Mouse (Mus musculus) limb, embryonic 15.5 days (tissue): ENCODE results near the gene Gpr1. TPM values are rescaled to one million over a fixed set of nuclear protein-coding genes. Genes with fewer than 3 reads are reported as not detected.

Source experiments
- ATAC-seq: fragments of 200-750 bp; cut with Nextera tagmentation; 2 replicates; pipeline ENCODE4 v1.8.0; 2017; ENCODE audit warnings: low read depth, moderate TSS enrichment; ENCODE audit not compliant: insufficient number of reproducible peaks, low FRiP score, low TSS enrichment
- H3K27ac ChIP-seq: fragments of 300-500 bp; sonication (generic); 2 replicates; pipeline ENCODE4 v1.5.1; 2015; ENCODE audit warnings: moderate library complexity, mild to moderate bottlenecking, inconsistent platforms
- H3K27me3 ChIP-seq: fragments of 300-500 bp; sonication (generic); 2 replicates; pipeline ENCODE4 v1.6.1; 2015; ENCODE audit warnings: inconsistent platforms
- H3K36me3 ChIP-seq: fragments of 300-500 bp; sonication (generic); 2 replicates; pipeline ENCODE4 v1.6.1; 2015; ENCODE audit warnings: inconsistent platforms
- H3K4me1 ChIP-seq: fragments of 300-500 bp; sonication (generic); 2 replicates; pipeline ENCODE4 v1.6.1; 2015; ENCODE audit warnings: inconsistent platforms
- H3K4me2 ChIP-seq: fragments of 300-500 bp; sonication (generic); 2 replicates; pipeline ENCODE4 v1.6.1; 2015; ENCODE audit warnings: mild to moderate bottlenecking, inconsistent platforms
- H3K4me3 ChIP-seq: fragments of 300-500 bp; sonication (generic); 2 replicates; pipeline ENCODE4 v1.5.1; 2015; ENCODE audit warnings: mild to moderate bottlenecking, inconsistent platforms
- H3K9ac ChIP-seq: fragments of 300-500 bp; sonication (generic); 2 replicates; pipeline ENCODE4 v1.6.1; 2015; ENCODE audit warnings: inconsistent platforms
- H3K9me3 ChIP-seq: fragments of 300-500 bp; sonication (generic); 2 replicates; pipeline ENCODE4 v1.6.1; 2016; ENCODE audit warnings: inconsistent platforms
- WGBS: fragments of 180-500 bp; shearing (Covaris S2); methylation state at CpG from one replicate; pipeline ENCODE4 v1.1.7; 2015; 5-methylcytosine and 5-hydroxymethylcytosine counted together
- polyA plus RNA-seq: library from polyadenylated mRNA; unstranded; fragments of >200 nt; fragmentation: Nextera tagmentation; extraction: Ambion mirVana; gene quantifications from 2 replicates; pipeline ENCODE4 v1.2.1, GENCODE M21; 2015

The Gpr1 gene
- 0.17 and 0.63 TPM in 2 replicates for polyA plus RNA-seq

DNA sequence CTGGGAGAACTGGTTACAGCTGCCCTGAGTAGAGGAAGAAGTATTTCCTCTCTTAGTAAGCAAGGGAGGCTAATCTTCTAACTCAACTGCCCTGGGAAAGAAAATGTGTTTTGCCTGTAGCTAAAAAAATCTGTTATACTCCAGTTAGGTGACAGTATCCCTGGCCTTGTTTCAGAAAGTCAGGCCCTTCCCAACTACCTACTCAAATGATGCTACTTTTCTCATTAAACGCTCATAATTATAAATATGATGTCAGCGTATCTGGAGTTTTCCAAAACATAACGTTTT is at the start of gene Gpr1:
Gene Gpr1 (minus strand): TSS at position 273 of the 288 bp plus-strand sequence.
- no peak within 1 kb of the TSS for H3K27ac ChIP-seq
- H3K4me2 ChIP-seq, result peak within 1 kb of the TSS; percentile 29
- WGBS, result 30% methylated on average over 3 of the region's 3 CpGs
- H3K9me3 ChIP-seq, result no peaks in the 10 kb centered on the region
- no peak within 1 kb of the TSS for H3K4me3 ChIP-seq
- no peak for ATAC-seq
- peaks cover 8% of the 10 kb centered on the region for H3K4me1 ChIP-seq
- H3K9ac ChIP-seq, result no peak within 1 kb of the TSS
- H3K36me3 ChIP-seq, result no peaks in the 10 kb centered on the region
- H3K27me3 ChIP-seq, result peaks cover 5% of the 10 kb centered on the region; the same call in 1 of the 2 replicates

DNA sequence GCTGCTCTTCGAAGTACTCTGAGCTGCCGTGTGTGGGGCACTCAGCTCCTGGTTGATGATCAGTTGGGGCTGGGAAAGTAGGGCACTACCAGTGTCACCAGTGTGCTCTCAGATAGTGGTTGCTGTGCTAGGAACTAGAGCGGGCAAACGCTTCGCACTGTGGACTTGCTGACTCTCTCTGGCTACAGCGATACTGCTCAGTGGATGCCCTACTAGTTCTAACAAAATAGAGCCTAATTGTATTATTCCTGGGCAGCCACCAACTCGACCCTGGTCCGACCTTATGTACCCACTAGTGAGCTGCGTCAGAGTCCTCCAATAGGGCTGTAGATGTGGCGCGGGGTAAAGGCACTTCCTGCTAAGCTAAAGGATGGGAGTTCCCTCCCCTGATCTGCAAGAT is 49.3 kb upstream of the Gpr1 start:
- no peak overlapping the region for H3K4me2 ChIP-seq
- H3K27me3 ChIP-seq, result peaks cover 80% of the 10 kb centered on the region
- WGBS, result 47% methylated on average over 11 of the region's 11 CpGs
- H3K4me3 ChIP-seq, result no peak overlapping the region
- H3K4me1 ChIP-seq, result no peaks in the 10 kb centered on the region
- no peak overlapping the region for H3K27ac ChIP-seq
- H3K9me3 ChIP-seq, result no peaks in the 10 kb centered on the region
- no peak for ATAC-seq
- no peak overlapping the region for H3K9ac ChIP-seq
- no peaks in the 10 kb centered on the region for H3K36me3 ChIP-seq

- H3K4me1 ChIP-seq, result no peaks in the 10 kb centered on the region
- H3K27ac ChIP-seq, result no peak overlapping the region
- no peak overlapping the region for H3K4me2 ChIP-seq
- no peak overlapping the region for H3K4me3 ChIP-seq
- H3K9me3 ChIP-seq, result no peaks in the 10 kb centered on the region
- no peak for ATAC-seq
- WGBS, result 49% methylated on average over 17 of the region's 17 CpGs
- no peak overlapping the region for H3K9ac ChIP-seq
- H3K36me3 ChIP-seq, result no peaks in the 10 kb centered on the region
- peaks cover 86% of the 10 kb centered on the region for H3K27me3 ChIP-seq
Observed at GRCm38 (mm10) chr1:63261041-63261590, 46.8 kb upstream of the Gpr1 start.

- Histone ChIP-seq H3K4me3 (no peak overlapping the region), H3K27me3 (peaks cover 87% of the 10 kb centered on the region), H3K9me3 (no peaks in the 10 kb centered on the region), H3K4me2 (no peak overlapping the region), H3K36me3 (no peaks in the 10 kb centered on the region), H3K27ac (no peak overlapping the region), H3K9ac (no peak overlapping the region), H3K4me1 (no peaks in the 10 kb centered on the region)
- WGBS, result 42% methylated on average over 5 of the region's 5 CpGs
- ATAC-seq, result no peak
Observed at GRCm38 (mm10) chr1:63260742-63261033, 46.3 kb upstream of the Gpr1 start.

DNA sequence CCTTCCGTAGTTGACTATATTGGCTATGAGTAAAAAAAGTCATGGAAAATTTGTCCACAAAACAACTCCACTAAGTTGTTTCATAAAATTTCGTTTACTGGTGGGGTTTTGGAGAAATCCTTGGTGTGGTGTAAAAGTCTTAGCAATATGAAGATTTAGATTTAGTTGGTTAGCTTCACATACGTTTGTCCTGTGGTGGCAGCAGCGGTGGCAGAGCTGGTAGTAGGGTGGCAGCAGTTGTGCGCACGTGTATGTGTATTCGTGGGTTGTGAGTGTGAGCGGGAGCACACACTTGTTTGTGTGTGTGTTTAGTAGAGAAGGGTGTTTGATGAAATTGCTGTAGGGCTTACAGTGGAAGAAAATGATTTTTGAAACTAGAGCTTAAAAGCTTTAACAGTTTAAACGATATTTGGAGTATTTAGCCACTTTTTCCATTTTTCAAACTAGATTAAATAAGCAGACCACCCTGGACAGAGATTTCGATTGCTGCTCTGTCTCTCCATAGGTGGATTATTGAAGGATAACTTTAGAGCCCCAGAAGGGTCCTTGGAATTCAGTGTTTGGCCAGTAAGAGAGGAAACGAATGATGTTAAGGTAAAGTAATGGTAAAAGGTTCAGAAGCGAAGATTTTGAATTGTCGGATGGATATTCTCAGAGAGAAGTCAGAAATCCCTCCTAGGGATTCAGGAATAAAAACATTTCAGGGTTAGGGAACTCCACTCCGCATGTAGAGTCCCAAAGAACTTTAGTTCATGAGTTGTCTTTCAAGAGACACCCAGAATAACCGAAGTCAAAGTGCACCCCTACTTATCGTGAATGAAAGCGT is 45.8 kb upstream of the Gpr1 start:
- 52% methylated on average over 17 of the region's 17 CpGs for WGBS
- Histone ChIP-seq H3K4me3 (no peak overlapping the region), H3K4me1 (0 out of 2 replicates have a peak, but pooled peaks cover 2% of the 10 kb centered on the region), H3K9ac (no peak overlapping the region), H3K9me3 (no peaks in the 10 kb centered on the region), H3K36me3 (no peaks in the 10 kb centered on the region), H3K27me3 (peaks cover 87% of the 10 kb centered on the region), H3K4me2 (no peak overlapping the region), H3K27ac (no peak overlapping the region)
- ATAC-seq, result no peak

GRCm38 (mm10) chr1:63259271-63259830 is 45.0 kb upstream of the Gpr1 start:
- no peak for ATAC-seq
- Histone ChIP-seq H3K4me2 (no peak overlapping the region), H3K9ac (no peak overlapping the region), H3K27me3 (peaks cover 87% of the 10 kb centered on the region), H3K27ac (no peak overlapping the region), H3K9me3 (no peaks in the 10 kb centered on the region), H3K4me3 (no peak overlapping the region), H3K4me1 (0 out of 2 replicates have a peak, but pooled peaks cover 2% of the 10 kb centered on the region), H3K36me3 (no peaks in the 10 kb centered on the region)
- whole genome bisulfite sequencing, result 49% methylated on average over 11 of the region's 11 CpGs

DNA sequence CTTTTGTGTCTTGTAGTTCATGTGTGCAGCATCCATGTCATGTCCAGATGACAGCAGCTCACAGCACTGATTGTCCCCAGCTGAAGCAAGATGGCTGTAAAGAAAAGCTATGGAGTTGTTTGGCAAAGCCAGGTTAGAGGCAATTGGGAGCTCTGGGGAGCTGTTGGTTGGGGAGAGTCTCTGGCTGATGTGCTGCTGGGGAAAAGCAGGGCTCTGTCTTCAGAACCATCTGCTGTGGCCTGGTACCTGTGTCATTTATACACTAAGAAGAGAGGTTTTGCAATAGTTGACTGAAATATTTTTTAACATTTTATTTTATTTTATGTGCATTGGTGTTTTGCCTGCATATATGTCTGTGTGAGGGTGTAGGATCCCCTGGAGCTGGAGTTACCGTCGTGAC is 44.2 kb upstream of the Gpr1 start:
- no peak overlapping the region for H3K4me3 ChIP-seq
- no peaks in the 10 kb centered on the region for H3K9me3 ChIP-seq
- no peak overlapping the region for H3K4me2 ChIP-seq
- WGBS, result 42% methylated on average over 2 of the region's 2 CpGs
- H3K4me1 ChIP-seq, result 0 out of 2 replicates have a peak, but pooled peaks cover 2% of the 10 kb centered on the region
- no peaks in the 10 kb centered on the region for H3K36me3 ChIP-seq
- no peak overlapping the region for H3K9ac ChIP-seq
- no peak overlapping the region for H3K27ac ChIP-seq
- peaks cover 84% of the 10 kb centered on the region for H3K27me3 ChIP-seq
- ATAC-seq, result no peak

- Histone ChIP-seq H3K36me3 (no peaks in the 10 kb centered on the region), H3K27ac (no peak overlapping the region), H3K4me3 (no peak overlapping the region), H3K9me3 (no peaks in the 10 kb centered on the region), H3K4me1 (0 out of 2 replicates have a peak, but pooled peaks cover 2% of the 10 kb centered on the region), H3K27me3 (peaks cover 89% of the 10 kb centered on the region), H3K9ac (no peak overlapping the region), H3K4me2 (no peak overlapping the region)
- WGBS, result 18% methylated on average over 5 of the region's 5 CpGs
- ATAC-seq, result no peak
Observed at GRCm38 (mm10) chr1:63256083-63256482, 41.7 kb upstream of the Gpr1 start.

DNA sequence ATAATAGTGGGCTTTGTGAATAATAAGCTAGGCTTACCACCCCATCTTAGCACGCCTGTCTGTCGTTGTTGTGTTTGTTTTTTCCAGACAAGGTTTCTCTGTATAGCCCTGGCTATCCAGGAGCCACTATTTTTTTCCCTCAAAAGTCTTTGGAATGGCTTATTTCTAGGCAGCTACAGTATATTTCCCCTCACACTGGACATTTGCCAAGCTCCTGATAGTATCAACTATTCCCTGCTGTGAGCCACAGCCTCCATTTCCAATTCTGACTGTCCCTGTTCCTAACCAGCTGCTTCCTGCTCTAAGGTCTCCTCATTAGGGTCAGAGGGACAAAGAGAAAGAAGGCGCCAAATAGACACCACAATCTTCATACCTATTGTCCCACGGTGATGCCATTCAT is 40.8 kb upstream of the Gpr1 start:
- no peak for ATAC-seq
- 24% methylated on average over 4 of the region's 4 CpGs for WGBS
- Histone ChIP-seq H3K4me3 (no peak overlapping the region), H3K4me2 (no peak overlapping the region), H3K9ac (no peak overlapping the region), H3K27ac (no peak overlapping the region), H3K27me3 (peaks cover 84% of the 10 kb centered on the region), H3K4me1 (0 out of 2 replicates have a peak, but pooled peaks cover 2% of the 10 kb centered on the region), H3K9me3 (no peaks in the 10 kb centered on the region), H3K36me3 (no peaks in the 10 kb centered on the region)

GRCm38 (mm10) chr1:63253291-63253690 is 38.9 kb upstream of the Gpr1 start:
- ATAC-seq, result no peak
- 40% methylated on average over 5 of the region's 5 CpGs for WGBS
- H3K4me1 ChIP-seq, result peaks cover 4% of the 10 kb centered on the region; the same call in 1 of the 2 replicates
- no peaks in the 10 kb centered on the region for H3K9me3 ChIP-seq
- no peak overlapping the region for H3K9ac ChIP-seq
- H3K4me2 ChIP-seq, result no peak overlapping the region
- peaks cover 85% of the 10 kb centered on the region for H3K27me3 ChIP-seq
- H3K36me3 ChIP-seq, result no peaks in the 10 kb centered on the region
- H3K4me3 ChIP-seq, result no peak overlapping the region
- H3K27ac ChIP-seq, result no peak overlapping the region

DNA sequence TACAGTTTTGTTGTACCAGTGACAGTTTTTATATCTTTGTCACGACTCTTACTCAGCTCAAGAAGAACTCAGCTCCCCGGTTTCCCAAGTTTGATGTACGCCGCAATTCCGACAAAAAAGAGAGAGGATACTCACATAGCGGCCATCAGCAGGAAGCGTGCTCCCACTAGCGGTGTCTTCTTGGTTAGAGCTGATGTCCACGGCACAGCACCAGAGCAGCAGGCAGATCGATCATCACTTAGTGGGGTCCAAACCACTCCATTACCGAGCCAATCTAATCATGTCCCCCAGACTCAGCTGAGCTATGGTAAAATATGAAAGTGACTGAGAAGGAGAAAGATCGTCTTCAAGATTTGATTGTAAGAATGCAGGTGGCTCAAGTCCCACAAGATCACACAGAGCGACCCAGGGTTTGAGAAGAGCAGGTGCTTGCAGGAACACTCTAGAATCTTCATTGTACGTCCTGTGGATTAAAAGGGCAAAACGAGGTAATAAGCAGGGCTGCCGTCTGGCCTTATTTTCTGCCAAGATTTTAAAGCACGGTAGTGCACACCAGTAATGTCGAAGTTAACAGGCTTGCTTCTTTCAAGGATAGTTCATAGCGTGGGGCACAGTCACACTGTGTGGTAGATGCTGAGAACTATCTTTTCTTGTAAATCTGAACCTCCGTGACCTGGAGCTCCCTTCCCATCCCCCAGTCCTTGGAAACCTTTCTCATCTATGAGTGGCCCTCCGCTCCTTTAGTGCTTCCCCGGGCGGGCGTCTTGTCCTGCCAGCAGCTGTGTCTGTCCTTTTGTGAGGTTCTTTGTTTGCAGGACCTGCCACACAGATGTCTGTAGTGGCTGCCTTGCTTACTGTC is 38.2 kb upstream of the Gpr1 start:
- H3K4me2 ChIP-seq, result no peak overlapping the region
- peaks cover 87% of the 10 kb centered on the region for H3K27me3 ChIP-seq
- no peaks in the 10 kb centered on the region for H3K9me3 ChIP-seq
- no peak overlapping the region for H3K27ac ChIP-seq
- WGBS, result 39% methylated on average over 24 of the region's 24 CpGs
- peak; percentile 44; the same call in 1 of the 2 replicates for ATAC-seq
- no peak overlapping the region for H3K9ac ChIP-seq
- H3K4me1 ChIP-seq, result peaks cover 9% of the 10 kb centered on the region; the same call in 1 of the 2 replicates
- no peak overlapping the region for H3K4me3 ChIP-seq
- H3K36me3 ChIP-seq, result no peaks in the 10 kb centered on the region
